Mouse (Mus musculus) intestine, embryonic 15.5 days (tissue): Measurements from ENCODE around the gene Spryd3. TPM values are rescaled to one million over a fixed set of nuclear protein-coding genes. Genes with fewer than 3 reads are reported as not detected.

Source experiments
- ATAC-seq: fragments of 200-750 bp; cut with Nextera tagmentation; 2 replicates; pipeline ENCODE4 v1.8.0; 2017; ENCODE audit warnings: moderate TSS enrichment, moderate library complexity
- H3K27ac ChIP-seq: fragments of 300-500 bp; sonication (generic); 2 replicates; pipeline ENCODE4 v1.5.1; 2015; ENCODE audit warnings: mild to moderate bottlenecking, inconsistent platforms
- H3K27me3 ChIP-seq: fragments of 300-500 bp; sonication (generic); replicated peaks from 2 replicates; pipeline ENCODE4 v1.6.1; 2015; ENCODE audit warnings: inconsistent platforms
- H3K36me3 ChIP-seq: fragments of 300-500 bp; sonication (generic); 2 replicates; pipeline ENCODE4 v1.6.1; 2015; ENCODE audit warnings: inconsistent platforms
- H3K4me1 ChIP-seq: fragments of 300-500 bp; sonication (generic); replicated peaks from 2 replicates; pipeline ENCODE4 v1.6.1; 2015; ENCODE audit warnings: inconsistent platforms
- H3K4me2 ChIP-seq: fragments of 300-500 bp; sonication (generic); replicated peaks from 2 replicates; pipeline ENCODE4 v1.6.1; 2015; ENCODE audit warnings: mild to moderate bottlenecking, inconsistent platforms
- H3K4me3 ChIP-seq: fragments of 300-500 bp; sonication (generic); replicated peaks from 2 replicates; pipeline ENCODE4 v1.5.1; 2015; ENCODE audit warnings: inconsistent platforms
- H3K9ac ChIP-seq: fragments of 300-500 bp; sonication (generic); 2 replicates; pipeline ENCODE4 v1.6.1; 2015; ENCODE audit warnings: inconsistent platforms
- H3K9me3 ChIP-seq: fragments of 300-500 bp; sonication (generic); 2 replicates; pipeline ENCODE4 v1.6.1; 2016; ENCODE audit warnings: inconsistent platforms
- WGBS: fragments of 180-500 bp; shearing (Covaris S2); methylation state at CpG from one replicate; pipeline ENCODE4 v1.1.7; 2015; 5-methylcytosine and 5-hydroxymethylcytosine counted together
- polyA plus RNA-seq: library from polyadenylated mRNA; unstranded; fragments of >200 nt; fragmentation: Nextera tagmentation; extraction: Ambion mirVana; gene quantifications from 2 replicates; pipeline ENCODE4 v1.2.1, GENCODE M21; 2015

Spryd3 gene
- 20.7 and 24.3 TPM in 2 replicates for polyA plus RNA-seq

DNA sequence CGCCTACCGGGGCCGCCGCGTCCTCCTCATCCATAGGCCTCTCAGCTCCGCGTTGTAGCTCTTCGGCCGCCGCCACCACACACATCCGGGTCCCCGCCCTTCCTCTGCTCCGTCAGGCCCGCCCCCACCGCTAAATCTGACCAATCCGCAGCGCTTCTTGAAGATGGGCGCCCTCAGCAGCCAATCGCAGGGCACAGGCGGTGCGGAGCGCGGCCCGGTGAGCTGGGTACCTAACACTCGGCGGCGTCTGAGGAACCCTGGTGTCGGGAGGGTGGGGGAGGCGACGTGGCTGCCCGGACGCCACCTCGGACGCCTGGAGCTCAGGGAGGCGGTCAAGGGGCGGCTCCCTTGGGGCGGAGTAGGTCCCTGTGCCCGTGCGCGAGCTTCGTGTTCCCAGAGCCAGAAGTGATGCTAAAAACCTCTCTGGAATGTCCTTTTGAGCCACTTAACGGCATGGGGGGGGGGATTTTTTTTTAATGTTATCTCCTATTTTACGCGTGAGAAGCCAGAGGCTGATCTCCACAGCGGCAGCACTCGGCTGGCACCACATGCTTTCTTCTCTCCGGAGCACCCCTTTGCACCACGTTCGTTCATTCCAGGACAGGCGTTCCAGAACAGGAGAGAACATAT is at the start of gene Spryd3:
TSS of gene Spryd3 (minus strand) at position 106 of the 630 bp plus-strand sequence.
- H3K4me3 ChIP-seq = peak within 1 kb of the TSS; percentile 85
- 0 out of 2 replicates have a peak, but pooled peaks cover 8% of the 10 kb centered on the region for H3K4me1 ChIP-seq
- H3K27ac ChIP-seq = peak within 1 kb of the TSS; percentile 80
- H3K36me3 ChIP-seq = 0 out of 2 replicates have a peak, but pooled peaks cover 5% of the 10 kb centered on the region
- no peaks in the 10 kb centered on the region for H3K27me3 ChIP-seq
- peak within 1 kb of the TSS; percentile 79 for H3K9ac ChIP-seq
- ATAC-seq = peak; percentile 100
- WGBS = under 1% methylated on average over 50 of the region's 50 CpGs
- H3K4me2 ChIP-seq = peak within 1 kb of the TSS; percentile 85
- no peaks in the 10 kb centered on the region for H3K9me3 ChIP-seq

DNA sequence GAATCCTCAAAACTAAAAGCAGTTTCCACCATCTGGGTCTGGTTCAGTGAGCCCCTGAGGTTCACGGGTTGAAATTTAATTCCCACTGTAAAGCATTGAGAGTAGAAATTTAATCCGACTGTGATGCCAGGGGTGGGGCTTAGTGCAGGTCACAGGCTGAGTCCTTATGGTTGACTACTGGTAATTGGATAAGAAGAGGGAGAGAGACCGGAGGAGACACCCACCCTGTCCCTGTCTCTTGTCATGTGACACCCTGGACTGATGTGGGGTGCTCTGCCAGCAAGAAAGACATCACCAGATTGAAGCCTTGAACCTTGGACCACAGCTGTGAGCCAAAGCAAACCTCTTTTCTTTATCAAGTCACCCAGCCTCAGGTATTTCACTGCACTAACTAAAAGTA is 47.0 kb upstream of the Spryd3 start:
- 90% methylated on average over 3 of the region's 3 CpGs for WGBS
- Histone ChIP-seq H3K4me1 (no peaks in the 10 kb centered on the region), H3K9me3 (no peaks in the 10 kb centered on the region), H3K27me3 (no peaks in the 10 kb centered on the region), H3K4me3 (no peak overlapping the region), H3K36me3 (0 out of 2 replicates have a peak, but pooled peaks cover 3% of the 10 kb centered on the region), H3K9ac (no peak overlapping the region), H3K4me2 (no peak overlapping the region), H3K27ac (no peak overlapping the region)
- no peak for ATAC-seq

DNA sequence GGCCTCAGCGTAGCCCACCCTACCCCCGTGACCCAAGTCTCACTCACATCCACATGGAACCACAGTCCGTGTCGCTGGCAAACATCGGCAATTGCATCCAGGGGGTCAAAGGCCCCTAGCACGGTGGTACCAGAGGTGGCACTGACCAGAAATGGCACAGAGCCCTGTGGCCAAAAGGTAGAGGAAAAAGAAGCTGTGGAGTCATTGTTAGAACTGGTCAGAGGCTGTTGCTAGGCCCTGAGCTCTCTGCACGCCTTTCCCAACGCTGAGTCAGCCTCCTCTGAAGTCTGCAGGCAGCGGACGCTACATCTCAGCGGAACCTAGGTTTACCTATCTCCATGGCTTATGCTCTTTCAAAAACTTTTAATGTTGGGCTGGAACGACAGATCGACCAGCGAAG is 43.9 kb upstream of the Spryd3 start:
- no peak for ATAC-seq
- Histone ChIP-seq H3K27ac (no peak overlapping the region), H3K4me3 (no peak overlapping the region), H3K27me3 (no peaks in the 10 kb centered on the region), H3K4me1 (0 out of 2 replicates have a peak, but pooled peaks cover 2% of the 10 kb centered on the region), H3K4me2 (no peak overlapping the region), H3K36me3 (0 out of 2 replicates have a peak, but pooled peaks cover 6% of the 10 kb centered on the region), H3K9ac (no peak overlapping the region), H3K9me3 (no peaks in the 10 kb centered on the region)
- WGBS = 88% methylated on average over 14 of the region's 14 CpGs

DNA sequence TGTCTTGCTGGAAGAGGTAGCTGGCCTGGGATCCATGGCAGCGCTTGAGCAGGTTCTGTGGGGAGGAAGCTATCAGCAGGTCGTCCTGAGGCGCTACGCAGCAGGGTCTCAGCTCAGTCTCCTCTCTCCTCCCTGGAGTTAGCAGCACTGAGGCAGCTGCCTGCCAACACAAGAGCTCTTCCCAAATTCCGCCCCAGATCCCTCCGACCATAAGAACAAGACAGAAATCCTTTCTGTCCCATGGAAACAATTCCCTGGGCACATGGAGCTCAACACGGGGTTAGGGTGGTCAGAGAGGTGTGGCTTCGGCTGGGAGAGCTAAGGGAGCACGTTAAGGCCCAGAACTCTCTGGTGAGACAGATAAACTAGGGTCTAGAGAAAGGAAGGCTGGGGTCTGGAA is 43.1 kb upstream of the Spryd3 start:
- Histone ChIP-seq H3K4me1 (0 out of 2 replicates have a peak, but pooled peaks cover 2% of the 10 kb centered on the region), H3K9me3 (no peaks in the 10 kb centered on the region), H3K4me3 (no peak overlapping the region), H3K27me3 (no peaks in the 10 kb centered on the region), H3K4me2 (no peak overlapping the region), H3K27ac (no peak overlapping the region), H3K9ac (no peak overlapping the region), H3K36me3 (0 out of 2 replicates have a peak, but pooled peaks cover 3% of the 10 kb centered on the region)
- ATAC-seq = no peak
- WGBS = 82% methylated on average over 9 of the region's 9 CpGs

DNA sequence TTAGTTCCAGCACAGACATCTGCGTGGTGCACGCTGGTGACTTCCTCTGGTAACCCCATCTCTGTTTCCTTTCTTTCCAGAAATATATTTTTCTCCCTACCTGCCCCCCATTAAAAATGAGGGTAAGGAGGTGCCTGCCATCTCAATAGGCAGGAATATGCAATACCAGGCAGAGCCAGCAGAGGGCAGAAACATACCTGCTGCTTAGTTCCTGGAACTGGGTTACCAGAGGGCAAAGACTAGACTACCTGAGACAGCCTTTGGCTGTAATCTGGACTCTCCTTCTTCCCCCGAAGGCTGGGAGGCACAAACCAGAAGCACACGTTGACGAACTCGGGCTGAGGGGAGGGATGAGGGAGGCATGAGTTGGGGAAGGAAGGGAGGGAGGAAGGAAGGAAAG is 42.2 kb upstream of the Spryd3 start:
- Histone ChIP-seq H3K36me3 (0 out of 2 replicates have a peak, but pooled peaks cover 3% of the 10 kb centered on the region), H3K4me2 (no peak overlapping the region), H3K27ac (no peak overlapping the region), H3K27me3 (no peaks in the 10 kb centered on the region), H3K4me1 (0 out of 2 replicates have a peak, but pooled peaks cover 2% of the 10 kb centered on the region), H3K9me3 (no peaks in the 10 kb centered on the region), H3K4me3 (no peak overlapping the region), H3K9ac (no peak overlapping the region)
- peak; percentile 79 for ATAC-seq
- WGBS = 19% methylated on average over 6 of the region's 6 CpGs

DNA sequence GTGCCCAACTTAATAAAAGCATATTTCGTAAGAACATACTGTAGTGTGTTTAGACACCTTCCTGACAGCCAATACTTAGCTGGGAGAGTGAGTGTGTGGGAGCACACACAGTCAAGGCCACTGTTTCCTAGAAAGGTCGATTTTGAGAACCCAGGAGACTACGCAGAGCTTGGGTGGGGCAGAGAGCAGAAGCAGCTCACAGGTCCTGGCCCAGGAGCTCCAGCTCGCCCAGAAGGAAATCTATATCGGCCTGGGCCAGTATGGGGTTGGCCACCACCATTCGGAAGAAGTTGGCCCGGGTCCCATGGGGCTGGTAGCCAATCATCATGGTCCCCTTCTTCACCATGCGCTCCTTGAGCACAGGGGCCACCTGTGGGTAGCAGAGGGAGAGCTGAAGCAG is 41.4 kb upstream of the Spryd3 start:
- Histone ChIP-seq H3K4me2 (no peak overlapping the region), H3K4me1 (0 out of 2 replicates have a peak, but pooled peaks cover 2% of the 10 kb centered on the region), H3K9ac (no peak overlapping the region), H3K36me3 (0 out of 2 replicates have a peak, but pooled peaks cover 3% of the 10 kb centered on the region), H3K9me3 (no peaks in the 10 kb centered on the region), H3K27me3 (no peaks in the 10 kb centered on the region), H3K4me3 (no peak overlapping the region), H3K27ac (no peak overlapping the region)
- no peak for ATAC-seq
- 79% methylated on average over 8 of the region's 8 CpGs for WGBS

DNA sequence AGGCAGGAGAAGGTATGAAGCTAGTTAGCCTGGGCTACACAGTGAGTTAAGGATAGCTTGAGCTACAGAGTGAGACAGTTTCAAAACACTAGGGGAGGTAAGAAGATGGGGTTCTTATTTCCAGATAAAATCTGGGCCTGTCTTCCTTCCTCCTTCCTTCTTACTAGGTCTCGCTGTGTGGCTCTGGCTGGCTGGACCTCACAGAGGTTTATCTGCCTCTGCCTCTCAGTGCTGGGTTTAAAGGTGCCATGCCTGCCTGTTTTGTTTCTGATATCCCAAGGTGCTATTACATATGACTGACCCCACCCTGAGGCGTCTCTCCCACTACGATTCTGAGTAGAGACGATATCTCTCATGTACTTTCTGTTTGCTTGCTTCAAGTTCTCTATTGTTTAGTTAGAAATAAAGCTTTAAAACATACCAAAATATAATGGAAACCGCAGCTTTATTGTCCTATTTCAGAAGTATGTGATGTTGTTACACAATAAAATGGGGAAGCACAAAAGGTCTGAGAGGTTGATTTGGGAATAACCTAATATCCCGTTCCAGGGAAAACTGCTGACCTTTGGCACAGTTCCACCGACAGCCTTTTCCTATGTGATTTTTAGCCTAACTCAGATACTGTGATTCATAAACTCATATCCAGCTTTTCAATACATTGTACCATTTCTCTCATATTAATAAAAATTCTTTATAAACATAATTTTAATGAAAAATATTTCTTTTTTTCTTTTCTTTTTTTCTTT is 40.7 kb upstream of the Spryd3 start:
- Histone ChIP-seq H3K27me3 (no peaks in the 10 kb centered on the region), H3K9me3 (no peaks in the 10 kb centered on the region), H3K4me3 (no peak overlapping the region), H3K4me1 (0 out of 2 replicates have a peak, but pooled peaks cover 2% of the 10 kb centered on the region), H3K36me3 (0 out of 2 replicates have a peak, but pooled peaks cover 3% of the 10 kb centered on the region), H3K4me2 (no peak overlapping the region), H3K9ac (no peak overlapping the region), H3K27ac (no peak overlapping the region)
- 79% methylated on average over 7 of the region's 7 CpGs for WGBS
- ATAC-seq = no peak

DNA sequence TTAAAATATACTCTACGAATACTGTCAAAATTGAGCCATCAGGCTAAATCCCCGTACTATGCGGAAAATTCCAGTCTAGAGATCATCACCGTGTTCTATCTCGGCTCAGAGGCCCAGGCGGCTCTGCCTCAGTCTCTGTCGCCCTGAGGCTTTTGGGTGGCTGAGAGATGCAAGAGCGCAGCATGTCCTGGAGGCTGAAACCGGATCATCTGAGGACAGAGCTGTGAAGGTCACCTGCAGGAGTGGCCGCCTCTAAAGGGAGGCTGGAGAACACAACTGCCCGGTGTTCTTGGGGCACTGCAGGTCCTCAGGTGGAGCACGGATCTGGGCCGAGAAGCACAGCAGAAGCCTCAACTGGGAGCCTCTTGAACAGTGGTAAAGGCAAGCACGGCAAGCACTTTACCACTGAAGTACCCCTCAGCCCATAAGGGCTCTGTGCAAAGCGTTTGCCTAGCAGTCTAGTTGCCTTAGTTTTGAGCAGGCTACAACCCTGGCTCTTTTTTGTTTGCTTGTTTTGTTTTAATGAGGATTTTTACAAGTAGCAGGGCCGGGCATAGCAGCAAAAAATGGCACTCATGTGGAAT is 39.8 kb upstream of the Spryd3 start:
- no peaks in the 10 kb centered on the region for H3K9me3 ChIP-seq
- no peak for ATAC-seq
- H3K4me2 ChIP-seq = no peak overlapping the region
- H3K27me3 ChIP-seq = no peaks in the 10 kb centered on the region
- WGBS = 88% methylated on average over 16 of the region's 16 CpGs
- no peak overlapping the region for H3K27ac ChIP-seq
- H3K4me1 ChIP-seq = 0 out of 2 replicates have a peak, but pooled peaks cover 2% of the 10 kb centered on the region
- 0 out of 2 replicates have a peak, but pooled peaks cover 3% of the 10 kb centered on the region for H3K36me3 ChIP-seq
- H3K9ac ChIP-seq = no peak overlapping the region
- H3K4me3 ChIP-seq = no peak overlapping the region

DNA sequence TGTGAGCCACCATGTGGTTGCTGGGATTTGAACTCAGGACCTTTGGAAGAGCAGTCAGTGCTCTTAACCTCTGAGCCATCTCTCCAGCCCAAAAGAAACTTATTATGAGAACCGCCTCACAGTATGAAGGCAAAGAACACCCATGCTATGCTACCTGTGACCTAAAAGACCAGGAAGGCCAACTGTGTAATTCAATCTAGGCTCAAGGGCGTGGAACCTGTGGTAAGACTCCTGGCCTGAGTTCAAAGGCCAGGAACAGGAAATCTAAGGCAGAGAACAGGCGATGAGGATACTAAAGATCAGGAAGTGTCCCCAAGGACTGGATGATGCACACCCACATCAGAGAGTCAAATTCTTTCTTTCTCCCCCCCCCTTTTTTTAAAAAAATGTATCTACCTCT is 37.5 kb upstream of the Spryd3 start:
- 0 out of 2 replicates have a peak, but pooled peaks cover 3% of the 10 kb centered on the region for H3K36me3 ChIP-seq
- H3K9me3 ChIP-seq = no peaks in the 10 kb centered on the region
- H3K4me2 ChIP-seq = no peak overlapping the region
- no peak overlapping the region for H3K4me3 ChIP-seq
- no peak overlapping the region for H3K9ac ChIP-seq
- no peak overlapping the region for H3K27ac ChIP-seq
- 0 out of 2 replicates have a peak, but pooled peaks cover 2% of the 10 kb centered on the region for H3K4me1 ChIP-seq
- WGBS = 79% methylated on average over 3 of the region's 3 CpGs
- peak; percentile 16; the same call in 1 of the 2 replicates for ATAC-seq
- H3K27me3 ChIP-seq = no peaks in the 10 kb centered on the region

DNA sequence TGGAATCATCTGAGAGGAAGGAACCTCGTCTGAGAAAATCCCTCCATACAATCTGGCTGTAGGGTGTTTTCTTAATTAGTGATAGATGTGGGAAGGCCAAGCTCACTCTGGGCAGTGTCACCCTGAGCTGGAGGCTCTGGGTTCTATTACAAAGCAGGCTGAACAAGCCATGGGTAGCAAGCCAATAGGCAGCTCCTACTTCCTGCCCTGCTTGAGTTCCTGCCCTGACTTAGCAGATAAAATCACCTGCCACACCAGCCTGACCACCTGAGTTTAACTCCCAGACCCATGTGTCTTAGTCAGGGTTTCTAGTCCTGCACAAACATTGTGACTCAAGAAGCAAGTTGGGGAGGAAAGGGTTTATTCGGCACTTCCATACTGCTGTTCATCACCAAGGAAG is 33.0 kb upstream of the Spryd3 start:
- Histone ChIP-seq H3K9ac (no peak overlapping the region), H3K9me3 (no peaks in the 10 kb centered on the region), H3K27me3 (no peaks in the 10 kb centered on the region), H3K4me3 (no peak overlapping the region), H3K36me3 (no peaks in the 10 kb centered on the region), H3K4me1 (peaks cover 8% of the 10 kb centered on the region; the same call in 1 of the 2 replicates), H3K27ac (no peak overlapping the region), H3K4me2 (no peak overlapping the region)
- 48% methylated on average over 2 of the region's 2 CpGs for WGBS
- ATAC-seq = no peak

DNA sequence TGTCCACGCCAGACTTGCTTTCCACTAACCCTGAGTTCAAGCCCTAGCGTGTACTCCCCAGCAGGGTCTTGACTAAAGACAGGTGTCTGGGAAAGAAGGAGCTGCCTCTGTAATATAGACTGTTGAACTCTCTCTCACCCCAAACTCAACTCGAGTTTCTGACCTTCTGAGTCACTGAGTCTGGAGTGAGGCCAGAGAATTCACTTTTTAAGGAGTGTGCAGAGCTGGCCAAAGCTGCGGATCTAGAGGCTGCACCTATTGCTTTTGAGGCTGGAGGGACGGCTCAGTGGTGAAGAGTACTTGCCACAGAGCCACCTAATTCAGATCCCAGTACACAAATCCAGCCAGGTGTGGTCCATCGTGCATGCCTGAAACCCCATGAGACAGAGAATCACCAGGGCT is 31.6 kb upstream of the Spryd3 start:
- H3K36me3 ChIP-seq = no peaks in the 10 kb centered on the region
- H3K9ac ChIP-seq = no peak overlapping the region
- H3K4me1 ChIP-seq = peaks cover 8% of the 10 kb centered on the region; the same call in 1 of the 2 replicates
- H3K9me3 ChIP-seq = no peaks in the 10 kb centered on the region
- peak; percentile 39; the same call in 1 of the 2 replicates for ATAC-seq
- no peak overlapping the region for H3K4me3 ChIP-seq
- H3K27me3 ChIP-seq = no peaks in the 10 kb centered on the region
- H3K27ac ChIP-seq = peak overlapping the region; percentile 15; the same call in 1 of the 2 replicates
- H3K4me2 ChIP-seq = no peak overlapping the region
- WGBS = 33% methylated on average over 6 of the region's 6 CpGs
